Mouse (Mus musculus) erythroblast, embryonic 14.5 days (primary cell): ENCODE measurements around the gene Dpp4.

Experiments used
- GATA1 ChIP-seq: IDR thresholded peaks from 2 replicates; pipeline ENCODE4 v1.6.1; 2012; ENCODE audit warnings: low read length, inconsistent platforms, mixed read lengths
- TAL1 ChIP-seq: IDR thresholded peaks from 3 replicates; pipeline ENCODE4 v1.6.1; 2012; ENCODE audit warnings: low read length, inconsistent platforms, mixed read lengths

GRCm38 (mm10) chr2:62412081-62412821 is at the start of gene Dpp4:
- no peak for TF ChIP-seq GATA1
- TF ChIP-seq TAL1: no peak
